Mouse (Mus musculus): ENCODE data around the gene Scimp.

Scimp gene

DNA sequence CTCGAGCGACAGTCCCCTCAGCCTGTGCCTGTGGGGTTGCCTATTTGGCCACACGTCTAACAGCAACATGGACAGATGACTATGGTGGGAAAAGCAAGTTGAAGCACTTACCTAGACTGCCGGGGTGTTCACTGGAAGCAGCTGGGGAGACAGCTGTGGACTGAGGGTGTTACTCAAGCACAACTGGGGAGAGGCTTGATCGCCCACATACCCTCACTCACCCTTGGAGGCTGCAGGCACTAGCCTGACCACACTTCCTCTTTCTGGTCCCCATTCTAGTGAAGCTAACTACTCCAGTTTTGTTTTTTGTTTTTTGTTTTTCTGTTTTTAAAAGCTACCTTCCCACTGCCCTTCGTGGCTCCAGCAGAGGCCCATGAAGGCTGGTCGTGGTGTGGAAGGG lies at the start of gene Scimp:
Gene Scimp, minus strand, starts transcription at position 222 of the 400 bp plus-strand sequence.
- no peak for DNase-seq

DNA sequence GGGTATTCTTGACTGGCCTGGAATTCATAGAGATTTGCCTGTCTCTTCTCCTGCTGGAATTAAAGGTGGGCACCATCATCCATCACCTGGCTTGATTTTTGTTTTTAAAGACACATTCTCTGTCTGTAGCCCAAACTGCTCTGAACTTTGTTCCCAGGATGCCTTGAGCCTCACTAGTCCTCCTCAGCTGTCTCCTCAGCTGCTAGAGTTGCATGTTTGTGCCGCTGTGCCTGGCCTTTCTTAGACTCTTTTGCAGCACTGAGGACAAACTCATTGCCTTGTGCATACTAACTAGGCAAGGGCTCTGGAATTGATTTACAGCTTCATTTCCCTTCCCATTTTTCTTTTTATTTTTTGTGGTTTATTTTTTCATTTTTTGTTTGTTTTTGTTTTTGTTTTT lies 48.0 kb upstream of the Scimp start:
- DNase-seq: no peak

GRCm38 (mm10) chr11:70846029-70846428 lies 33.6 kb upstream of the Scimp start:
- no peak for DNase-seq

GRCm38 (mm10) chr11:70845457-70845978 lies 33.1 kb upstream of the Scimp start:
- no peak for DNase-seq

GRCm38 (mm10) chr11:70844559-70845456 lies 32.4 kb upstream of the Scimp start, which contains the start of gene Rabep1:
Gene Rabep1, plus strand, starts transcription at chr11:70844778.
- peak; percentile 86 for DNase-seq

GRCm38 (mm10) chr11:70843701-70844551 lies 31.5 kb upstream of the Scimp start:
- peak; percentile 31 for DNase-seq

DNA sequence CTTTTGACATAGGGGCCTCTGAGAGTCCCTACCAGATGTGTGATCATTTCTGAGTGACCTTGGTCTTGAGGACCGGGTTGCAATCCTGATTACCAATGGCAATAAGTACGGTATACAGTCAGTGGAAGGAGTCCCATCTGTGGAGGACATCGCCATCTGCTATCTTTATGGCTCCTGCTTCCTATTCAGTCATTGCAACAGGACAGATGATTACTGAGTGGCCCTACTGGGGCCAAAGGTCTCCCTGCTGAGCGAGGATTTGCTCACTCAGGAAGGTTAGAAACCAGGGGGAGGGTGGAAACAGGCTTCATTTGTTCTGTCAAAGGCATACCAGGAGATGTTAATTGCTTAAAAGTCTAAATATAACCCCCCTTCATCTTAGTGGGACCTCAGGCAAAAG lies 30.6 kb upstream of the Scimp start:
- no peak for DNase-seq

- no peak for DNase-seq
Observed at GRCm38 (mm10) chr11:70838610-70839009, 26.2 kb upstream of the Scimp start.

DNA sequence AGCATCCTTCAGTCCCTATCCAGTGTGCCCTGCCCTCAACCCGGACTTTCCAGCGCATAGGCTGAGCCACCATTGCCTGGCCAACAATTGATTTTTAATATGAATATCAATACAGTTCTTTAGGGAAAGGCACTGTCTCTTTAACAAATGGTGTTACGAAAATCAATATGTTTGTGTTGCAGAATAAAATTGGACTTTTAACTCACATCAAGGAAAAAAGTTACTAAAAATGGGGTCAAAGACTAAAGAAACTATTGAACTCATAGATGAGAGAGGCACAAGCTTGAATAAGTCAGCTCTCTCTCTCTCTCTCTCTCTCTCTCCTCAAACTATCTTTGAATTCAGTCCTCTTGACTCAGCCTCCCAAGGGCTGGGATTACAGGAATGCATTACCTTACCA lies 24.6 kb upstream of the Scimp start:
- no peak for DNase-seq

GRCm38 (mm10) chr11:70835381-70835831 lies 23.0 kb upstream of the Scimp start:
- no peak for DNase-seq

DNA sequence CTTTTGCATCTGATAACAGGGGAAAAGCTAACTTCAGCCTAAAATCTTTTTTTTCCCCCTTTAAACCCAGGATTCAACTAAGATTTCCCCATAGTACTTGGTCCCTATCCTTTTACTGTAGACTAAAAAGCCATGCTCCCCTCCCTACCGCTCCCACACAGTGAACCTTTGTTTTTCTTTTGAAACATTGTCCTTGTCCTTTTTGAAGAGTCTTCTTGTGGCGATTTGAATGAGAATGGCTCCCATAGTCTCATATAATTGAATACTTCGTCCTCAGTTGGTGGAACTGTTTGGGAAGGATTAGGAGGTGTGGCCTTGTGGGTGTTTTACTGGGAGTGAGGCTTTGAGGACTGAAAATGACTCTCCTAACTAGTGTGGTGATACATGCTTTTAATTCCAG lies 21.4 kb upstream of the Scimp start:
- no peak for DNase-seq

DNA sequence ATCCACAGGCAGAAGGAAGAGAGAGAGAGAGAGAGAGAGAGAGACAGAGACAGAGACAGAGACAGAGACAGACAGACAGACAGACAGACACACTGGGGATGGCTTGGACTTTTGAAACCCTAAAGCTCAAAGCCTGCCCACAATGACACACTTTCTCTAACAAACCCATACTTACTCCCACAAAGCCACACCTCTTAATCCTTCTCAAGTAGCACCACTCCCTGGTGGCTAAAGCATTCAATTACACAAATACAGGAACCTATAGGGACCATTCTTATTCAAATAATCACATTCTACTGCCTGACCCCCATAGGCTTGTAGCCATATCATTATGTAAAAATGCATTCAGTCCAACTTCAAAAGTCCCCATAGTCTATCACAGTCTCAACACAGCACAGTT lies 21.0 kb upstream of the Scimp start:
- DNase-seq: no peak

GRCm38 (mm10) chr11:70831201-70831600 lies 18.8 kb upstream of the Scimp start:
- DNase-seq: no peak

- no peak for DNase-seq
Observed at GRCm38 (mm10) chr11:70828975-70829615, 16.7 kb upstream of the Scimp start.

GRCm38 (mm10) chr11:70826207-70826606 lies 13.8 kb upstream of the Scimp start:
- DNase-seq: no peak

DNA sequence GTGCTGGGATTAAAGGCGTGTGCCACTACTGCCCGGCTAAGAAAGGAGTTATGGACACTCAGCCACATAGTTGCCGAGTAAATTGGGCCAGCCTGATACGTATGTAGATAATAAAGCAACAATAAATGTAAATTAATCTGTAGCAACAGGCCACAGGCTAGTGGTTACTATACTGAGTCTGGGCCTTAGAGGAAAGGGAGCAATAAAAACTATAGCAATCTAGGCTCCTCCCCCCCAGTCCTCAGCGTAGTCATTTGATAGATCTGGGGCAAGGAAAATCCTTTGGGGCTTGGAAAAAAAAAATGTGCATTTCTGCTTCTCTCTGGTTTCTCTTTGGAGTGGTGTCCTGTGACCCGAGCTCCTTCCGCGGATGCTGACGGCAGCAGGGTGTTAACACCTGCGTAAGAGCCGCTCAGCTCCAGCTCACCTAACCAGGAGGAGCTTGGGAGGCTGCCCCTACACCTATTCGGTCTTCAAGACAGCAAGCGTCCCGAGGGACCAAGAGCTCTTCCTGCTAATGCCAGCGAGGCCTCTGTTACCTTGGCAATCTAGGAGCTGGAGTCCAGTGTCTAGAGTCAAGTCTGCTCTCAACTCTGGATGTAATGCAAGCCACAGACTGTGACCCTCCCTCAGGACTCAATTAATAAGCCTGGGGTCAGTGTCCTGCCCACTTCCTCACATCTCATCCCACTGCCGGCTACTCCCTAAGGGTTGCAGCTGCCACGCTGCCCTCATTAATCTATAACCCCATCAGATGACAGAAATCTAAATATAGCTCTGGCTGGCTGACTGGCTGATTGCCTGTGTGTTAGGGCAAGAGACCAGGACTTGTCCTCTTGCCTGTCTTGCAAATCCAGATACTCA lies 9.6 kb upstream of the Scimp start:
- DNase-seq: peak; percentile 83

GRCm38 (mm10) chr11:70820120-70820519 lies 7.7 kb upstream of the Scimp start:
- DNase-seq: no peak

- DNase-seq: no peak
Observed at GRCm38 (mm10) chr11:70816770-70817169, 4.4 kb upstream of the Scimp start.

DNA sequence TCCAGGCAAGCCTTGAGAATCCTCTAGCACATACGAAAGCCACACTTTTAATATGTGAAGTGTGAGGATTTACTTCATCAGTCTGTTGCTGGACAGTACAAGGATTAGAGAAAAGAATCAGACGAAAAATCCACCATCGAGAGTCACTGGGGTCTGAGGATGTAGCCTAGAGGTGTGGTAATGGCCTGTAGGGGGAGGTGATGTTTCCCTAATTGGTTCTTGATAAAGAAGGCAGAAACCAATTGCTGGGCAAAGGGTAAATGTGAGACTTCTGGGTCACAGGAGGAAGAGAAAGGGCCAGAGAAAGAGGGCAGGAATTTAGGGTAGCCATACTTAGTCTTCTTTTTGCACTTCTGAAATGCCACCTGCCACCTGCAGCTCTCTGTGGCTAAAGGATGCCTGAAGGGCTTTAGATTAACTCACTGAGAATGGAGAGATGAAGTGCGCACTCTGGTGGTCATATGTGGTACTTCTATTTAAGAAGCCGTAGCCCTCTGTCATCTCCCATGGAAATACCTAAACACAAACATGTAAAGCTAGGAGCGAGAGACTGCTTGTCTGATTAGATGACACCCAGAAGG lies 3.2 kb upstream of the Scimp start:
- DNase-seq: peak; percentile 37

DNA sequence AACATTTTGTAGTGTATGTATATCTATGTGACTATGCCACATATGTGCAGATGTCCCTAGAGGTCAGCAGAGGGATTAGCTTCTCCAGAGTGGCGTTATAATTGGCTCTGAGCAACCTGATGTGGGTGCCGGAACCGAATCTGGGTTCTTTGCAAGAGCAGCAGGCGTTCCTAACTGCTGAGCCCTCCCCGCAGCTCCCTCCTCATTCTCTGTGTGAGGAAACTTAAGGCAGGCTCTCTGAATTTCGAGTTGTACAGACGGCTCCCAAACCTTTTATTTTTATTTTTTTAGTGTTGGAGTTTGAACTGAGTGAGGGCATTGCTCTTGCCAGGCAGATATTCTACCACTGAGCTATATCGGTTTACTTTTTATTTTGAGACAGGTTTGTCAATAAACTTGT lies 2.7 kb upstream of the Scimp start:
- DNase-seq: no peak

- DNase-seq: no peak
Observed at GRCm38 (mm10) chr11:70811471-70812240, 730 bp downstream of the Scimp start.

All from kidney, adult 11 months (tissue).